Mouse (Mus musculus): ENCODE measurements around the gene St7.
A peak's percentile ranks its signal among the peaks of the same experiment; 100 is the strongest.

Gene St7

DNA sequence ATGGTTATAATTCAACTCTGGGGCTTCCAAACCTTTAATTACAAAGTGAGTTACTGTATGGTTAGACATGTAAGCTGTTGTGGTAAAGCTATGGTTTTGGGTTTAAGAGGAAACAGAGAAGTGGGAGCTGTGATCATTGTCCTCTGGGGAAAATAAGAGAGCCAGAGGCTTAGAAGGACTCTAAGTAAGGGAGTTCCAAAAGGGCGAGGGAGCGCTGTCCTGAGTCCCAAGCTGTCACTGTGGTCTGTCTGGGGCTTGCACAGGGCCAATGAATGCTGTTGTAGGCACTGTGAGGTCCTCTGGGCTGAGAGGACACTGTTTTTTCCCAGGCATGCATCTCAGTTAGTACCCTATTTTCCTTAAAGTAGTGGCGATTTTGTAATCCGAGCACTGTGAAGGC lies 49.5 kb downstream of the St7 start:
- Histone ChIP-seq H3K36me3 (ENCODE audit: insufficient read depth, low read length) (no peaks in the 10 kb centered on the region), H3K9me3 (ENCODE audit: low read length) (no peaks in the 10 kb centered on the region), H3K4me1 (replicated peaks; ENCODE audit: low read depth, low read length) (no peaks in the 10 kb centered on the region), H3K27me3 (ENCODE audit: insufficient read depth, low read length) (no peaks in the 10 kb centered on the region), H3K4me3 (replicated peaks; ENCODE audit: low read length) (no peak overlapping the region)
- TF ChIP-seq NANOG (IDR thresholded peaks at IDR 0.05; ENCODE audit: borderline replicate concordance, low read length) (no peak), POU5F1 (IDR thresholded peaks at IDR 0.05; ENCODE audit: borderline replicate concordance, low read length) (no peak), CTCF (conservative IDR thresholded peaks at IDR 0.05; ENCODE audit: low read length) (no peak)

DNA sequence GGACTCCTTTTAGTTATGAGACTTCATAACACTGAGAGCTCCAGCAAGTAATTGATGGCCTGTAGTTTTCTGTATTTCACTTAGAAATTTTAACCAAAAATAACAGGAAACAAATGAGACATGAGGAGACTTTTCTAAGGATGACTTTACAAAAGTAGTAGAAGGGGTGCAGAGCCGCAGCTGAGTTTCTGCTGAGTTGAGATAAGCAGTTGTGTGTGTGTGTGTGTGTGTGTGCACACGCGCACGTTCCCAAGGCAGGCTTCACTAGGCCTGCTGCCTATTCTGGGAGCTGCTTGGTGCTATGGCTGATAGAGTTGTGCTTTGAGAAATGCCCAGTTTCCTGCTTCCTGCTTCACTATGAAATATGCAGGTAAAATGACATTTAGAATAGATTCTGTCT lies 50.6 kb downstream of the St7 start:
- Histone ChIP-seq H3K4me1 (replicated peaks; ENCODE audit: low read depth, low read length) (no peaks in the 10 kb centered on the region), H3K36me3 (ENCODE audit: insufficient read depth, low read length) (no peaks in the 10 kb centered on the region), H3K27me3 (ENCODE audit: insufficient read depth, low read length) (no peaks in the 10 kb centered on the region), H3K9me3 (ENCODE audit: low read length) (no peaks in the 10 kb centered on the region), H3K4me3 (replicated peaks; ENCODE audit: low read length) (no peak overlapping the region)
- no peak for TF ChIP-seq POU5F1 (IDR thresholded peaks at IDR 0.05; ENCODE audit: borderline replicate concordance, low read length)
- no peak for TF ChIP-seq CTCF (conservative IDR thresholded peaks at IDR 0.05; ENCODE audit: low read length)
- TF ChIP-seq NANOG (IDR thresholded peaks at IDR 0.05; ENCODE audit: borderline replicate concordance, low read length) = no peak

GRCm38 (mm10) chr6:17747724-17748123 lies 55.0 kb downstream of the St7 start:
- Histone ChIP-seq H3K36me3 (ENCODE audit: insufficient read depth, low read length) (no peaks in the 10 kb centered on the region), H3K4me1 (replicated peaks; ENCODE audit: low read depth, low read length) (peaks cover 8% of the 10 kb centered on the region; the same call in 1 of the 2 replicates), H3K4me3 (replicated peaks; ENCODE audit: low read length) (no peak overlapping the region), H3K9me3 (ENCODE audit: low read length) (no peaks in the 10 kb centered on the region), H3K27me3 (ENCODE audit: insufficient read depth, low read length) (no peaks in the 10 kb centered on the region; the same call in 1 of the 2 replicates)
- TF ChIP-seq POU5F1 (IDR thresholded peaks at IDR 0.05; ENCODE audit: borderline replicate concordance, low read length) (no peak), NANOG (IDR thresholded peaks at IDR 0.05; ENCODE audit: borderline replicate concordance, low read length) (no peak), CTCF (conservative IDR thresholded peaks at IDR 0.05; ENCODE audit: low read length) (no peak)

DNA sequence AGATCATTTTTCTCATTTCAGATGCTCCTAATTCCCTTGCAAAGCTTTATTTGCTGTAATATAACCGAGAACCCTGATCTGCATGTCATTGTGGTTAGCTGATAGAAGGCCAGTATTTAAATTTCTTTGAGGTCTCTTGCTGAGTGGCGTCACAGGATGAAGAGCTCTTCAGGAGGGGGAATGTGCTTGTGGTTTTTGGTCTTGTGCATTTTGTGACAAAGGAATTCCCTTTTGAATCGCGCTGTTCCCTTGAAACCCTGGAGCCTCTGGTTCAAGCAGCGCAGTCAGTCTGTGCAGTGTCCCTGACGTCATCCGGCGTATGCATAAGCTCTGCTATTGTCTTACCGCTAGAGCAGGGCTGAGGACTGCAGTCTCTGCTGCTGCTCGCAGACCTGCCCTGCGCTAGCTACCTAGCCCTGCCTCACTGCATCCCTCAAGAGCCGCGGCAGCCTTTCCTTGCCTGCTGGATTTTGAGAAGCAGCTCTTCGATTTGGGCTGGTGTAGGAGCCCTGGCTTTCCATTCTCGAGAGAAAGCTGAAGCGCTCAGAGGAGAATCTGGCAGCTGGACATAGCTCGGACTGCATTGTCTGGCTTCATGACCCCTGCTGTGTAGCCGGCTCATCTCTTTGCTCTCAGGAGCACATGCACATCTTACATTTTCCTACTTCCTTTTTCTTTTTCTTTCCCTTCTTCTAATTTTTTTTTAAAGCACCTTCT lies 56.3 kb downstream of the St7 start:
- Histone ChIP-seq H3K36me3 (ENCODE audit: insufficient read depth, low read length) (no peaks in the 10 kb centered on the region), H3K9me3 (ENCODE audit: low read length) (no peaks in the 10 kb centered on the region), H3K27me3 (ENCODE audit: insufficient read depth, low read length) (no peaks in the 10 kb centered on the region; the same call in 1 of the 2 replicates), H3K4me1 (replicated peaks; ENCODE audit: low read depth, low read length) (peaks cover 8% of the 10 kb centered on the region; the same call in 1 of the 2 replicates), H3K4me3 (replicated peaks; ENCODE audit: low read length) (peak overlapping the region; percentile 63)
- TF ChIP-seq POU5F1 (IDR thresholded peaks at IDR 0.05; ENCODE audit: borderline replicate concordance, low read length) = no peak
- no peak for TF ChIP-seq NANOG (IDR thresholded peaks at IDR 0.05; ENCODE audit: borderline replicate concordance, low read length)
- no peak for TF ChIP-seq CTCF (conservative IDR thresholded peaks at IDR 0.05; ENCODE audit: low read length)

GRCm38 (mm10) chr6:17749596-17749995 lies 56.9 kb downstream of the St7 start:
- H3K9me3 ChIP-seq (ENCODE audit: low read length) = no peaks in the 10 kb centered on the region
- H3K4me3 ChIP-seq (replicated peaks; ENCODE audit: low read length) = peak overlapping the region; percentile 63
- no peaks in the 10 kb centered on the region; the same call in 1 of the 2 replicates for H3K27me3 ChIP-seq (ENCODE audit: insufficient read depth, low read length)
- TF ChIP-seq POU5F1 (IDR thresholded peaks at IDR 0.05; ENCODE audit: borderline replicate concordance, low read length) (no peak), NANOG (IDR thresholded peaks at IDR 0.05; ENCODE audit: borderline replicate concordance, low read length) (no peak), CTCF (conservative IDR thresholded peaks at IDR 0.05; ENCODE audit: low read length) (no peak)
- peaks cover 8% of the 10 kb centered on the region; the same call in 1 of the 2 replicates for H3K4me1 ChIP-seq (replicated peaks; ENCODE audit: low read depth, low read length)
- H3K36me3 ChIP-seq (ENCODE audit: insufficient read depth, low read length) = no peaks in the 10 kb centered on the region

DNA sequence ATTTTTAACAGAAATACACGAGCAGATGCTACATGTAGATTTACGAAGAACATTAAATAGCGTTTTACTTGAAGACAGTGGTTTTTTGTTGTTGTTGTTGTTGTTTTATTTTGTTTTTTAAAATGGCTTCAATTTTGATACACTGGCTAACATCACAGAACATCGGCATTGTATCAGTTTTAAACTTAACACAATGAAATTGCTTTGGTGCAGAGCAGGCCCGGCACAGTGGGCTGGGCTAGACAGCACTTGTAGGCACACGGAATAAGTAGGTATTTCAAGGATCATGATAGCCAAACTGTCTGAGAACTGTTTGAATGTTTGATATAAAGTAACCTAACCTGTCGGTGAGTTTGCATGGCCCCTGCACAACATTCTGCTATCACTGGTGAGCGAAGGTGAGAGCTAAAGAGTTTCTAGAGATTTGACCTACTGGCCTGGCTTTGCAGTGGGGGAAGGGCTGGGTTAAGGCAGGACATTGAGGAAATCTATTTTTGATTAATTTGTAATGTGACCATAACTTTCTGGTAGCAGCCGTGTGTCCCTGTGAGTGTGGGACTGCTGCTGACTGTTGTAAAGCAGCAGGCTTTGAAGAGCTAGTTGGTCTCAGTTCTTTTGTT lies 57.4 kb downstream of the St7 start:
- TF ChIP-seq CTCF (conservative IDR thresholded peaks at IDR 0.05; ENCODE audit: low read length) = no peak
- no peak for TF ChIP-seq POU5F1 (IDR thresholded peaks at IDR 0.05; ENCODE audit: borderline replicate concordance, low read length)
- no peak for TF ChIP-seq NANOG (IDR thresholded peaks at IDR 0.05; ENCODE audit: borderline replicate concordance, low read length)
- Histone ChIP-seq H3K4me1 (replicated peaks; ENCODE audit: low read depth, low read length) (peaks cover 8% of the 10 kb centered on the region; the same call in 1 of the 2 replicates), H3K27me3 (ENCODE audit: insufficient read depth, low read length) (no peaks in the 10 kb centered on the region; the same call in 1 of the 2 replicates), H3K36me3 (ENCODE audit: insufficient read depth, low read length) (no peaks in the 10 kb centered on the region), H3K4me3 (replicated peaks; ENCODE audit: low read length) (no peak overlapping the region), H3K9me3 (ENCODE audit: low read length) (no peaks in the 10 kb centered on the region)

DNA sequence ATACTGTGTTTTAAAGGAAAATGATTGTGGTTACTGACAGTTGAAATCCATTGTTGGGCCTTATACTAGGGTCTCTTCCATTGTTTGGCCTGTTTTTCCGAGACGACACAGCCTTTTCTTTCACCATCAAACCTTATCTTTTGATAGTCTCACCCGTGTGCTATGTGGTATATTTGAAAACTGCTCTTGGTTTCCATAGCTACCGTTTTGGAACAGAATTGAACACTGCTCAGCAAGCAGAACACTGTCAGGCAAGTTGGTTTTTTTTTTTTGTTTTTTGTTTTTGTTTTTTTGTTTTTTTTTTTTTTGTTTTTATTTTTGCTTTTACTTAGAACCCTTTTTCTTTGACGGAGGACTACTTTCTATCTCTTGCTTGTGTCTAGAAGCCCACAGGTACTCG lies 58.2 kb downstream of the St7 start:
- no peak for TF ChIP-seq NANOG (IDR thresholded peaks at IDR 0.05; ENCODE audit: borderline replicate concordance, low read length)
- TF ChIP-seq POU5F1 (IDR thresholded peaks at IDR 0.05; ENCODE audit: borderline replicate concordance, low read length) = no peak
- no peak for TF ChIP-seq CTCF (conservative IDR thresholded peaks at IDR 0.05; ENCODE audit: low read length)
- Histone ChIP-seq H3K27me3 (ENCODE audit: insufficient read depth, low read length) (no peaks in the 10 kb centered on the region; the same call in 1 of the 2 replicates), H3K4me3 (replicated peaks; ENCODE audit: low read length) (no peak overlapping the region), H3K36me3 (ENCODE audit: insufficient read depth, low read length) (no peaks in the 10 kb centered on the region), H3K4me1 (replicated peaks; ENCODE audit: low read depth, low read length) (peaks cover 8% of the 10 kb centered on the region; the same call in 1 of the 2 replicates), H3K9me3 (ENCODE audit: low read length) (no peaks in the 10 kb centered on the region)

DNA sequence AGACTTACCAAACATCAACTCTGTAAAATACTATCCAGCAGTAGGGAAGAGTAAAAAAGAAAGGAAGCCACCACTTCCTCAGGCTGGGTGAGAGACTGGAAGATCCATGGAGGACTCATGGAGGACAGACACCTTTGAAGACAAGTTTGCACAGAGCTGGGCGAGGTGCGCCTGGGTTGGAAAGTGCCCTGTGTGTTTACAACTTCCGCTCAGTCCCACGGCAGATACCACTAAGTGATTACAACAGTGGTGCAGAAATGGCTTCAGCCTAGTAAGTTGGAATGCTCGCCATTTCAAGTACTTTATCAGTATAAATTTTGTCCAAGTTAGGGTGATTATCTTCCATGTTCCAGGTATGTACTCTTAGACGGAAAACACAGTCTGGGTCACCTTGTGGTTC lies 63.2 kb downstream of the St7 start:
- TF ChIP-seq NANOG (IDR thresholded peaks at IDR 0.05; ENCODE audit: borderline replicate concordance, low read length) (no peak), POU5F1 (IDR thresholded peaks at IDR 0.05; ENCODE audit: borderline replicate concordance, low read length) (no peak), CTCF (conservative IDR thresholded peaks at IDR 0.05; ENCODE audit: low read length) (no peak)
- Histone ChIP-seq H3K4me1 (replicated peaks; ENCODE audit: low read depth, low read length) (no peaks in the 10 kb centered on the region), H3K9me3 (ENCODE audit: low read length) (no peaks in the 10 kb centered on the region), H3K4me3 (replicated peaks; ENCODE audit: low read length) (no peak overlapping the region), H3K36me3 (ENCODE audit: insufficient read depth, low read length) (no peaks in the 10 kb centered on the region), H3K27me3 (ENCODE audit: insufficient read depth, low read length) (no peaks in the 10 kb centered on the region)

Data from E14TG2a.4 (cell line).